Mouse (Mus musculus): ENCODE measurements at regions not wholly inside any gene's neighbourhood (a gene's known extent, or its start where the extent isn't known, plus 50 kb on each side); places are given as distances from the start of the nearest gene placed in this dataset.
A peak's percentile ranks its signal among the peaks of the same experiment; 100 is the strongest.

- H3K4me1 ChIP-seq (ENCODE audit: control insufficient read depth, insufficient read depth, low read length) = no peaks in the 10 kb centered on the region
- H3K9ac ChIP-seq (ENCODE audit: low read length) = no peak overlapping the region
- H3K4me2 ChIP-seq (ENCODE audit: low read depth, severe bottlenecking) = no peak overlapping the region
- 74% methylated on average over 5 of the region's 5 CpGs for WGBS
- no peak overlapping the region for H3K27ac ChIP-seq (replicated peaks; ENCODE audit: low read depth, low read length)
- ATAC-seq (ENCODE audit: insufficient number of reproducible peaks, low FRiP score, low TSS enrichment, low read depth) (no peak), DNase-seq (ENCODE audit: low spot score) (no peak)
- H3K4me3 ChIP-seq (ENCODE audit: low read depth, low read length) = no peak overlapping the region
- H3K36me3 ChIP-seq (ENCODE audit: control insufficient read depth, insufficient read depth, low read length) = no peaks in the 10 kb centered on the region
- H3K9me3 ChIP-seq (ENCODE audit: control insufficient read depth, low read length) = no peaks in the 10 kb centered on the region
- H3K27me3 ChIP-seq (ENCODE audit: control insufficient read depth, insufficient read depth, low read length) = no peaks in the 10 kb centered on the region
These were observed 1119.2 kb upstream of the Adgrl2 start for GRCm38 (mm10) chr3:150109561-150109960.

- ATAC-seq (ENCODE audit: insufficient number of reproducible peaks, low FRiP score, low TSS enrichment, low read depth) (no peak), DNase-seq (ENCODE audit: low spot score) (no peak)
- Histone ChIP-seq H3K27me3 (ENCODE audit: control insufficient read depth, insufficient read depth, low read length) (no peaks in the 10 kb centered on the region), H3K4me2 (ENCODE audit: low read depth, severe bottlenecking) (no peak overlapping the region), H3K4me1 (ENCODE audit: control insufficient read depth, insufficient read depth, low read length) (no peaks in the 10 kb centered on the region), H3K9me3 (ENCODE audit: control insufficient read depth, low read length) (no peaks in the 10 kb centered on the region), H3K9ac (ENCODE audit: low read length) (no peak overlapping the region), H3K4me3 (ENCODE audit: low read depth, low read length) (no peak overlapping the region), H3K36me3 (ENCODE audit: control insufficient read depth, insufficient read depth, low read length) (no peaks in the 10 kb centered on the region), H3K27ac (replicated peaks; ENCODE audit: low read depth, low read length) (no peak overlapping the region)
- 95% methylated on average over 6 of the region's 6 CpGs for WGBS
These were observed 1121.9 kb upstream of the Adgrl2 start for GRCm38 (mm10) chr3:150112231-150112630.

- no peaks in the 10 kb centered on the region for H3K27me3 ChIP-seq (ENCODE audit: control insufficient read depth, insufficient read depth, low read length)
- H3K4me3 ChIP-seq (ENCODE audit: low read depth, low read length) = no peak overlapping the region
- H3K4me2 ChIP-seq (ENCODE audit: low read depth, severe bottlenecking) = no peak overlapping the region
- H3K9ac ChIP-seq (ENCODE audit: low read length) = no peak overlapping the region
- H3K4me1 ChIP-seq (ENCODE audit: control insufficient read depth, insufficient read depth, low read length) = no peaks in the 10 kb centered on the region
- H3K36me3 ChIP-seq (ENCODE audit: control insufficient read depth, insufficient read depth, low read length) = no peaks in the 10 kb centered on the region
- WGBS = 67% methylated on average over 3 of the region's 3 CpGs
- no peak for ATAC-seq (ENCODE audit: insufficient number of reproducible peaks, low FRiP score, low TSS enrichment, low read depth)
- no peaks in the 10 kb centered on the region for H3K9me3 ChIP-seq (ENCODE audit: control insufficient read depth, low read length)
- H3K27ac ChIP-seq (replicated peaks; ENCODE audit: low read depth, low read length) = no peak overlapping the region
- no peak for DNase-seq (ENCODE audit: low spot score)
These were observed 1129.5 kb upstream of the Adgrl2 start for GRCm38 (mm10) chr3:150119866-150120265.

- 92% methylated on average over 1 of the region's 1 CpGs for WGBS
- Histone ChIP-seq H3K4me3 (ENCODE audit: low read depth, low read length) (no peak overlapping the region), H3K27me3 (ENCODE audit: control insufficient read depth, insufficient read depth, low read length) (no peaks in the 10 kb centered on the region)
These were observed 1156.3 kb upstream of the Adgrl2 start for GRCm38 (mm10) chr3:150146635-150147034.

GRCm38 (mm10) chr3:150151152-150151822 is 1160.9 kb upstream of the Adgrl2 start:
- Histone ChIP-seq H3K9me3 (ENCODE audit: control insufficient read depth, low read length) (no peaks in the 10 kb centered on the region), H3K36me3 (ENCODE audit: control insufficient read depth, insufficient read depth, low read length) (no peaks in the 10 kb centered on the region), H3K4me2 (ENCODE audit: low read depth, severe bottlenecking) (no peak overlapping the region), H3K4me1 (ENCODE audit: control insufficient read depth, insufficient read depth, low read length) (no peaks in the 10 kb centered on the region), H3K27ac (replicated peaks; ENCODE audit: low read depth, low read length) (no peak overlapping the region), H3K27me3 (ENCODE audit: control insufficient read depth, insufficient read depth, low read length) (no peaks in the 10 kb centered on the region), H3K9ac (ENCODE audit: low read length) (no peak overlapping the region), H3K4me3 (ENCODE audit: low read depth, low read length) (no peak overlapping the region)
- DNase-seq (ENCODE audit: low spot score) = no peak
- WGBS = 70% methylated on average over 7 of the region's 7 CpGs
- ATAC-seq (ENCODE audit: insufficient number of reproducible peaks, low FRiP score, low TSS enrichment, low read depth) = no peak

More at GRCm38 (mm10) chr3:150146635-150147034, 1156.3 kb upstream of the Adgrl2 start:
- Histone ChIP-seq H3K4me2 (ENCODE audit: low read depth, severe bottlenecking) (no peak overlapping the region), H3K9ac (ENCODE audit: low read length) (no peak overlapping the region), H3K4me1 (ENCODE audit: control insufficient read depth, insufficient read depth, low read length) (no peaks in the 10 kb centered on the region), H3K27ac (replicated peaks; ENCODE audit: low read depth, low read length) (no peak overlapping the region), H3K36me3 (ENCODE audit: control insufficient read depth, insufficient read depth, low read length) (no peaks in the 10 kb centered on the region), H3K9me3 (ENCODE audit: control insufficient read depth, low read length) (no peaks in the 10 kb centered on the region)
- DNase-seq (ENCODE audit: low spot score) = no peak
- no peak for ATAC-seq (ENCODE audit: insufficient number of reproducible peaks, low FRiP score, low TSS enrichment, low read depth)

- Histone ChIP-seq H3K4me2 (ENCODE audit: low read depth, severe bottlenecking) (no peak overlapping the region), H3K4me1 (ENCODE audit: control insufficient read depth, insufficient read depth, low read length) (no peaks in the 10 kb centered on the region), H3K9ac (ENCODE audit: low read length) (no peak overlapping the region), H3K36me3 (ENCODE audit: control insufficient read depth, insufficient read depth, low read length) (no peaks in the 10 kb centered on the region), H3K4me3 (ENCODE audit: low read depth, low read length) (no peak overlapping the region), H3K9me3 (ENCODE audit: control insufficient read depth, low read length) (no peaks in the 10 kb centered on the region), H3K27me3 (ENCODE audit: control insufficient read depth, insufficient read depth, low read length) (no peaks in the 10 kb centered on the region), H3K27ac (replicated peaks; ENCODE audit: low read depth, low read length) (no peak overlapping the region)
- DNase-seq (ENCODE audit: low spot score) = no peak
- WGBS = 84% methylated on average over 8 of the region's 8 CpGs
- no peak for ATAC-seq (ENCODE audit: insufficient number of reproducible peaks, low FRiP score, low TSS enrichment, low read depth)
These were observed 1161.4 kb upstream of the Adgrl2 start for GRCm38 (mm10) chr3:150151823-150152158.

- WGBS = 48% methylated on average over 3 of the region's 3 CpGs
- no peaks in the 10 kb centered on the region for H3K27me3 ChIP-seq (ENCODE audit: control insufficient read depth, insufficient read depth, low read length)
- H3K4me1 ChIP-seq (ENCODE audit: control insufficient read depth, insufficient read depth, low read length) = no peaks in the 10 kb centered on the region
- H3K36me3 ChIP-seq (ENCODE audit: control insufficient read depth, insufficient read depth, low read length) = no peaks in the 10 kb centered on the region
- H3K4me2 ChIP-seq (ENCODE audit: low read depth, severe bottlenecking) = no peak overlapping the region
- H3K4me3 ChIP-seq (ENCODE audit: low read depth, low read length) = no peak overlapping the region
- no peak overlapping the region for H3K27ac ChIP-seq (replicated peaks; ENCODE audit: low read depth, low read length)
- no peaks in the 10 kb centered on the region for H3K9me3 ChIP-seq (ENCODE audit: control insufficient read depth, low read length)
- no peak overlapping the region for H3K9ac ChIP-seq (ENCODE audit: low read length)
- DNase-seq (ENCODE audit: low spot score) = no peak
- ATAC-seq (ENCODE audit: insufficient number of reproducible peaks, low FRiP score, low TSS enrichment, low read depth) = no peak
These were observed 1162.5 kb upstream of the Adgrl2 start for GRCm38 (mm10) chr3:150152893-150153292.

- Histone ChIP-seq H3K4me1 (ENCODE audit: control insufficient read depth, insufficient read depth, low read length) (no peaks in the 10 kb centered on the region), H3K9ac (ENCODE audit: low read length) (no peak overlapping the region), H3K27me3 (ENCODE audit: control insufficient read depth, insufficient read depth, low read length) (no peaks in the 10 kb centered on the region), H3K4me2 (ENCODE audit: low read depth, severe bottlenecking) (no peak overlapping the region), H3K36me3 (ENCODE audit: control insufficient read depth, insufficient read depth, low read length) (no peaks in the 10 kb centered on the region), H3K27ac (replicated peaks; ENCODE audit: low read depth, low read length) (no peak overlapping the region), H3K4me3 (ENCODE audit: low read depth, low read length) (no peak overlapping the region), H3K9me3 (ENCODE audit: control insufficient read depth, low read length) (no peaks in the 10 kb centered on the region)
- ATAC-seq (ENCODE audit: insufficient number of reproducible peaks, low FRiP score, low TSS enrichment, low read depth) (peak; percentile 67; the same call in 1 of the 2 replicates), DNase-seq (ENCODE audit: low spot score) (no peak)
- WGBS = 72% methylated on average over 2 of the region's 2 CpGs
These were observed 1195.5 kb upstream of the Adgrl2 start for GRCm38 (mm10) chr3:150185807-150186206.

- H3K9ac ChIP-seq (ENCODE audit: low read length) = no peak overlapping the region
- H3K4me1 ChIP-seq (ENCODE audit: control insufficient read depth, insufficient read depth, low read length) = no peaks in the 10 kb centered on the region
- no peaks in the 10 kb centered on the region for H3K9me3 ChIP-seq (ENCODE audit: control insufficient read depth, low read length)
- no peak overlapping the region for H3K27ac ChIP-seq (replicated peaks; ENCODE audit: low read depth, low read length)
- WGBS = 88% methylated on average over 4 of the region's 4 CpGs
- H3K4me3 ChIP-seq (ENCODE audit: low read depth, low read length) = no peak overlapping the region
- H3K36me3 ChIP-seq (ENCODE audit: control insufficient read depth, insufficient read depth, low read length) = no peaks in the 10 kb centered on the region
- H3K27me3 ChIP-seq (ENCODE audit: control insufficient read depth, insufficient read depth, low read length) = no peaks in the 10 kb centered on the region
- DNase-seq (ENCODE audit: low spot score) (no peak), ATAC-seq (ENCODE audit: insufficient number of reproducible peaks, low FRiP score, low TSS enrichment, low read depth) (no peak)
- H3K4me2 ChIP-seq (ENCODE audit: low read depth, severe bottlenecking) = no peak overlapping the region
These were observed 1202.8 kb upstream of the Adgrl2 start for GRCm38 (mm10) chr3:150193132-150193531.
